Mouse (Mus musculus) lung, adult 2 months (tissue): ENCODE results near the gene Sema4a.

Source experiments
- CTCF ChIP-seq: fragments of 200-500 bp; IDR thresholded peaks from 2 replicates; pipeline ENCODE4 v1.5.1; 2011; ENCODE audit warnings: mild to moderate bottlenecking, low read length, control low read depth; ENCODE audit not compliant: insufficient read depth
- POLR2A ChIP-seq: fragments of 200-500 bp; IDR thresholded peaks from 2 replicates; pipeline ENCODE4 v1.6.1; 2011; ENCODE audit warnings: low read depth, mild to moderate bottlenecking, control low read depth, low read length, borderline replicate concordance; ENCODE audit errors: extremely low read depth

DNA sequence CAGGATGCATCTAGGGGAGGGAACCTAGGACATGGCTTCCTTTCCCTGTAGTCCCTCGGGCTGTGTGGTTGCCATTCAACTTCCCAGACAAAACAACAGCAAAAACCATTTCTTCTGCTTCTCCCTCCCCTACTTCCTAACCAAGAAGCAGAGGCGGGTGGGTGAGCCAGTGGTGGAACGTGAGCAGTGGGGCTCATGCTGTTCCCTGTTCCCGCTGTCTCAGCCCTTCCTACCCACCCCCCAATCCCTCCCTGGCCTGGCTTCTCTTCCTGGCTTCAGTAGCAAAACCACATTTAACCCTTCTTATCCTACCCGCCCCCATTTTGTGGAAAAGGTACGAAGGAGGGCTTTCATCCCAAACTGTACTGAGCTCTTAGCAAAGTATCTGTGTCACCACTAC, 44.1 kb upstream of the Sema4a start:
- TF ChIP-seq CTCF = no peak
- TF ChIP-seq POLR2A = no peak
